Mouse (Mus musculus): ENCODE measurements at regions not wholly inside any gene's neighbourhood (a gene's known extent, or its start where the extent isn't known, plus 50 kb on each side); places are given as distances from the start of the nearest gene placed in this dataset.

GRCm38 (mm10) chr4:135033302-135033701 lies 87.2 kb upstream of the Runx3 start:
- DNase-seq (ENCODE audit: low spot score in 2 of 2) = no peak

- DNase-seq (ENCODE audit: low spot score in 2 of 2) = peak in 1 of 2 experiments; percentile 40
Observed at GRCm38 (mm10) chr4:135034406-135034805, 86.0 kb upstream of the Runx3 start.

GRCm38 (mm10) chr4:135036764-135037163 lies 83.7 kb upstream of the Runx3 start:
- no peak for DNase-seq (ENCODE audit: low spot score in 2 of 2)

- no peak for DNase-seq (ENCODE audit: low spot score in 2 of 2)
Observed at GRCm38 (mm10) chr4:135039234-135039633, 81.2 kb upstream of the Runx3 start.

- DNase-seq (ENCODE audit: low spot score in 2 of 2) = no peak
Observed at GRCm38 (mm10) chr4:135041921-135042320, 78.5 kb upstream of the Runx3 start.

GRCm38 (mm10) chr4:135042501-135042900 lies 78.0 kb upstream of the Runx3 start:
- DNase-seq (ENCODE audit: low spot score in 2 of 2) = no peak

GRCm38 (mm10) chr4:135045054-135045453 lies 75.4 kb upstream of the Runx3 start:
- DNase-seq (ENCODE audit: low spot score in 2 of 2) = no peak

- DNase-seq (ENCODE audit: low spot score in 2 of 2) = no peak
Observed at GRCm38 (mm10) chr4:135046619-135047018, 73.8 kb upstream of the Runx3 start.

GRCm38 (mm10) chr4:135047251-135047650 lies 73.2 kb upstream of the Runx3 start:
- peak in 1 of 2 experiments; percentile 45 for DNase-seq (ENCODE audit: low spot score in 2 of 2)

GRCm38 (mm10) chr4:135047771-135048170 lies 72.7 kb upstream of the Runx3 start:
- peak; percentile 58 to 79 for DNase-seq (ENCODE audit: low spot score in 2 of 2)

- DNase-seq (ENCODE audit: low spot score in 2 of 2) = no peak
Observed at GRCm38 (mm10) chr4:135049924-135050323, 70.5 kb upstream of the Runx3 start.

- DNase-seq (ENCODE audit: low spot score in 2 of 2) = no peak
Observed at GRCm38 (mm10) chr4:135051466-135051865, 69.0 kb upstream of the Runx3 start.

GRCm38 (mm10) chr4:135053585-135053984 lies 66.9 kb upstream of the Runx3 start:
- no peak for DNase-seq (ENCODE audit: low spot score in 2 of 2)

- no peak for DNase-seq (ENCODE audit: low spot score in 2 of 2)
Observed at GRCm38 (mm10) chr4:135054353-135054752, 66.1 kb upstream of the Runx3 start.

- no peak for DNase-seq (ENCODE audit: low spot score in 2 of 2)
Observed at GRCm38 (mm10) chr4:135056371-135056770, 64.1 kb upstream of the Runx3 start.

GRCm38 (mm10) chr4:135057286-135057685 lies 63.2 kb upstream of the Runx3 start:
- no peak for DNase-seq (ENCODE audit: low spot score in 2 of 2)

- no peak for DNase-seq (ENCODE audit: low spot score in 2 of 2)
Observed at GRCm38 (mm10) chr4:135058895-135059294, 61.6 kb upstream of the Runx3 start.

- no peak for DNase-seq (ENCODE audit: low spot score in 2 of 2)
Observed at GRCm38 (mm10) chr4:135061030-135061743, 59.3 kb upstream of the Runx3 start.

- DNase-seq (ENCODE audit: low spot score in 2 of 2) = peak; percentile 74 to 85
Observed at GRCm38 (mm10) chr4:135066766-135067479, 53.5 kb upstream of the Runx3 start.

- DNase-seq (ENCODE audit: low spot score in 2 of 2) = no peak
Observed at GRCm38 (mm10) chr4:135067805-135068204, 52.6 kb upstream of the Runx3 start.

- no peak for DNase-seq (ENCODE audit: low spot score in 2 of 2)
Observed at GRCm38 (mm10) chr4:135069818-135070217, 50.6 kb upstream of the Runx3 start.
